Mouse (Mus musculus) ES-CJ7 (cell line): ENCODE measurements at regions not wholly inside any gene's neighbourhood (a gene's known extent, or its start where the extent isn't known, plus 50 kb on each side); places are given as distances from the start of the nearest gene placed in this dataset.

Experiments used
- DNase-seq: peaks from one replicate; pipeline ENCODE4 v3.0.0; 2011; ENCODE audit warnings: low read depth, low spot score

DNA sequence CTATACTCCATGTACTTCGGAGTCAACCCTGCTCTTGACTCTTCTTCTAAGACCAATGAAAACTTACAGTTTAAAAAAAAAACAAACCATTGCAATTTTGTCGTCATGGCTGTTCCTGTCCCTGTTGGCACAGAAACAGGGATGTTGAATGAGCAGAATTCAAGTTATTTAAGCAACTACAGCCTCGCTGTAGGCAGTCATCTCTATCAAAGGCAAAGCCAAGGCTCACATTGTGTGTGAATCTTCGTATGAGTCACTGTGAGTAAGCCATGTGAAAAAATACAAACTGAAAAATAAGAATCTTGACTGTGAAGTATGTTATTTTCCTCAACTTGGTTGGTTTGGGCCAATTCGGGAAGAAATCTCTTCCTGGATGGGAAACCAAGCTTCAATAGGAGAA is 81.9 kb upstream of the Vldlr start:
- DNase-seq: no peak

DNA sequence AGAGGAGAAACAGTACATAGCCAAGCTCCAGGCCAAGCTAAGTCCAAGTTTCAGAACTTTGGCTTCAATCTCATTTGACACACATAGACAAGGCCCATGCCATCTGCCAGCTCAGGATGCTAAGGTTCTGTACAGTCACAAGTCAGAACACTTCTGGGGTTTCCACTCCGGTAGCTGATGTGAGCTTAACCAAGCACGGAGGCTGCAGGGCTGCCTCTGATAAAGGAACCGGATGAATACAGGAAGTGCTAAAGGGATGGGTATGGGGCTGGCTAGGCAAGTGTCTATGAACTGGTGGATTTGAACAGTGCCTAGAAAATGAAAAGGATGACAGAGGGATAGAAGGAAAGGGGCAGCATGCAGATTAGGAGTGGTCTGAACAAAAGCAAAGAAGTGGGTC is 75.4 kb upstream of the Vldlr start:
- DNase-seq: no peak

DNA sequence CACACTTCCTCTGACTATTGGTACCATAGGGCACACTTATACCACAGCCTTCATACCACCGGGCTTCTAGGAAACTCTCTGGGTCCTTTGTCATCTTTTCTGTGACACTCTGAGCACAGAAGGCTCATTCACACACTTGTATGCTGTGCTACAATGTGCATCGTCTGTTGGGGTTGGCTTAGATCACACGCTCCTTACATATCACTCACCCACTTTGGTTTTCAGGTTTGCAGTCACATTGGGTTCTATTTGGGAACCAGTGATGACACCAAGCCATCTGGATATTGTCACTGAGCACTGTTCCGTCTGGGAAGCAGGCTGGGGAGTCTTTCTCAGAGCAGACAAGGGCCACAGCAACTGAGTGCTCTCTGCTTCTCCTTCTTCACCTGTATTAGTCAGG is 74.1 kb upstream of the Vldlr start:
- no peak for DNase-seq

DNA sequence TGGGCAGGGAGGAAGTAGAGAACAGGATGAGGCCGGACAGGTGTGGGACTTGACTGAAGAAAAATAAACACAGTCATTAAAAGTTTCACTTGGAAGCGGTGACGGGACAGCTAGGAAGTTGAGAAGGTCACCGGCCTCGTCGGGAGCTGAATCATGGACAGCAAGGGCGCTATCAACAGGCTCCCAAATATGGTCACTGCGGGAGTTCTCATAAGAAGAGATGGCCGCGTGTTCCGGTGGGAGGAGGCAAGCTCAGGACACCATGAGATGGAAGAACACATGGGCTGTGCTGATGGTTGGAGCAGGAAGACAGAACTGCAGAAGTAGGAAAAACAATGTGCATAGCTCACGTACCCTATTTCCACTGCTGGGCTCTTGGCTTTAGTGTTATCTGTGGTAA is 68.9 kb upstream of the Vldlr start:
- no peak for DNase-seq

DNA sequence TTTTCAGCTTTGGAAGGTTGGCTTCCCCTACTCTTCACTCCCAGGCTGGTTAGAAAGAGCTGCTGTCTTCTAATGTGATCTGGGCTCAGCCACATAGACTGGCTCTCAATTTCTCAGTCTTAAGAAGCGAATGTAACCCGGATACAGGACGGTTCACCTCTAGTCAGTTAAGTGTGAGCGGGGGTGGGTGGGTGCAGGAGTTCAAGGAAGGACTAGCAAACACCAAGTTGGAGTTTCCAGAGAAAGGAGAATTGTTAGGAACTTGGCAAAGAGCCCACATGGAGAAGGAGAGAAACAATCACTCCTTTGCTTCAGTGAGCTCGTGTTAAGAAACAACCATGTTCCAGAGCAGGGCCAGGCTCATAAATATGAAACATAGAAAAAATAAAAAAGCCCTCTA is 68.0 kb upstream of the Vldlr start:
- DNase-seq: no peak

DNA sequence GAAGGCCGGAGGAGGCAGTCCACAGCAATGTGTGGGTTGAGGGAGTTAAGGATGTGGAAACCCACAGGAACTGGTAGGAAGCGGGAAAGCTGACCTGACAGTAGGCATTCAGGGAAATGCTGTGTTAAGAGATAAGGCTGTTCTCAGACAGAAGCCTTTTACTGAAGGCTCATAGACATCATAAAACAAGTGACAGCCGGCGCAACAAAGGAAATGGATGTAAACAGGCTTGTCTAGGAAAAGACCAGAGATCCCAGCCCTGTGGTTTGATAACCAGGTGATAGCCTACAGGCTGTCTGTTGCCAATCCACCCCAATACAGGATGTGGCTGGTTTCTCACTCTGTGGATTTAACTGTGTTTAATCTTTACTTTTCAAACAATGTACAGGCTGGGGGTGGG is 66.7 kb upstream of the Vldlr start:
- no peak for DNase-seq

DNA sequence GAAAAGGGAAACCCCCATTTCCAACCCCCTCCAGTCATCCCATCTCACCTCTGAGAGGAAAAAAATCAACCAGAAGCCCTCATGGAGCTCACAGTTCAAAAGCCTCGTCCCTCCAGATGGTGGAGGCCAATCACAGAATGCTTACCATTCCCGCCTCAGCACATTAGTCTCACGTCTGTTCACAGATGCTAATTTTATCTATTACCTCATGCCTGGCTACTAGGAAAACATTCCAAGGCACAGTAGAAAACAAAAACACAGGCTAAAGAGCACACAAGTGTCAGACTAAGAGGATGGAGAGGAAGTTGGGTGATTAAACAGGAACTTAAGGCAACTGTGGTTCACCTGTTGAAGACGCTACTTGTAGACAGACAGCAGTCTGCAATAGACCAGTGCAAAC is 54.4 kb upstream of the Vldlr start:
- DNase-seq: no peak
